Mouse (Mus musculus) stomach, postnatal 0 days (tissue): Measurements from ENCODE around the gene Sox5. TPM values are rescaled to one million over a fixed set of nuclear protein-coding genes. Genes with fewer than 3 reads are reported as not detected.

ENCODE experiments used
- ATAC-seq: fragments of 200-750 bp; cut with Nextera tagmentation; 2 replicates; pipeline ENCODE4 v1.8.0; 2017; ENCODE audit not compliant: low FRiP score, low TSS enrichment
- DNase-seq: peaks from one replicate; pipeline ENCODE4 v3.0.0-alpha.2; 2016; ENCODE audit warnings: low spot score
- H3K27ac ChIP-seq: fragments of 300-500 bp; sonication (generic); replicated peaks from 2 replicates; pipeline ENCODE4 v1.5.1; 2014; ENCODE audit warnings: mild to moderate bottlenecking, control low read depth
- H3K27me3 ChIP-seq: fragments of 300-500 bp; sonication (generic); 2 replicates; pipeline ENCODE4 v1.6.1; 2014; ENCODE audit warnings: low read length; ENCODE audit not compliant: control insufficient read depth, insufficient read depth
- H3K36me3 ChIP-seq: fragments of 300-500 bp; sonication (generic); 2 replicates; pipeline ENCODE4 v1.6.1; 2014; ENCODE audit warnings: low read length, mixed read lengths; ENCODE audit not compliant: control insufficient read depth, insufficient read depth
- H3K4me1 ChIP-seq: fragments of 300-500 bp; sonication (generic); replicated peaks from 2 replicates; pipeline ENCODE4 v1.6.1; 2014; ENCODE audit warnings: antibody characterized with exemption; ENCODE audit not compliant: control insufficient read depth, insufficient read depth
- H3K4me2 ChIP-seq: fragments of 300-500 bp; sonication (generic); replicated peaks from 2 replicates; pipeline ENCODE4 v1.6.1; 2014; ENCODE audit warnings: low read depth, mild to moderate bottlenecking, control low read depth, moderate library complexity
- H3K4me3 ChIP-seq: fragments of 300-500 bp; sonication (generic); 2 replicates; pipeline ENCODE4 v1.5.1; 2014; ENCODE audit warnings: low read depth, low read length, control low read depth
- H3K9ac ChIP-seq: fragments of 300-500 bp; sonication (generic); 2 replicates; pipeline ENCODE4 v1.6.1; 2014; ENCODE audit warnings: mild to moderate bottlenecking, low read length, control low read depth, mixed read lengths
- H3K9me3 ChIP-seq: fragments of 300-500 bp; sonication (generic); 2 replicates; pipeline ENCODE4 v1.6.1; 2016; ENCODE audit warnings: low read length; ENCODE audit not compliant: control insufficient read depth
- CTCF ChIP-seq: IDR thresholded peaks from 2 replicates; pipeline ENCODE4 v1.5.1; 2016; ENCODE audit warnings: antibody characterized with exemption, low read depth, mild to moderate bottlenecking, moderate library complexity
- EP300 ChIP-seq: optimal IDR thresholded peaks from 2 replicates; pipeline ENCODE3; 2016; ENCODE audit warnings: antibody characterized with exemption
- WGBS: fragments of 180-500 bp; shearing (Covaris S2); extraction: QIAGEN DNeasy Blood & Tissue Kit; methylation state at CpG from one replicate; pipeline ENCODE4 v1.1.7; 2014; 5-methylcytosine and 5-hydroxymethylcytosine counted together
- polyA plus RNA-seq: library from polyadenylated mRNA; unstranded; fragments of >200 nt; fragmentation: Nextera tagmentation; extraction: Ambion mirVana; gene quantifications from 2 replicates; pipeline ENCODE4 v1.2.1, GENCODE M21; 2015

The Sox5 gene
- polyA plus RNA-seq, 1 experiment from 2014 or later = 9.8 TPM

DNA sequence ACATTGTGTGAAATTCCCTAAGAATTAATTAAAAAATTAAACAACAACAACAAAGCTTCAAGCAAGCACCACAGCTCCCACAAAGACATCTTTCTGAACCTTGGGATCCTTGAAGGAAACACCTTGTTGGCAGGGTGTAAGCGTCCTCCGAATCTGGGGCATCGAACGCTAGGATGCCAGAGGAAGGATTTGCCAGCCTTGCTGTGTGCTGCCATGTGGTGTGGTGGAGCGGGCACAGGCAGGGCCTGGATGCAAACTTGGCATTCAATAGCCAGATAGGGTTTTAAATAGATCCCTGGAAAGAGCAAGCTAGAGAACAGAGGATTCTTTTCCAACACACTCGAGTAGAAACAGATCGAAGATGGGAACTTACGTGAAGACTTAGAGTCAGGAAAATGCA lies 322.3 kb downstream of the Sox5 start:
- TF ChIP-seq EP300 (no peak), CTCF (no peak)
- WGBS = 94% methylated on average over 8 of the region's 8 CpGs

DNA sequence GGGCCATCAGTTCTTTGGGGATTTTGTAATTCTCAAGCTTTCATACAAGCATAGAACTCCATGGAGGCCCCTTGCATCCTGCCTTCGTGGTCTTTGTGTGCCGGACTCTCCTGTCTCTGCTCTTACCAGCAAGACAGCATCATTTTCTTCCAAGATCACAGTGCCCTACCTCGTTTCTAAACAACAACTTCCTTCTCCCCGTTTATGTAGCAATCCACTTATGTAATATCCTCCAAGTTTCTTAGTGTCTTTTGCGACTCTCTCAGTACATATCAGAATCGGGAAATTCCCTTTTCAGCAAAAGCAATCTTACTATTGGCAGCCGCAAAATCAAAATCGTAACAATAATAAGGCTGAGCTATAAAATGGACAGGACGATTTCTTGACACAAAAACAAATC lies 324.3 kb downstream of the Sox5 start:
- no peak for DNase-seq
- H3K27me3 ChIP-seq = no peaks in the 10 kb centered on the region
- no peak for ATAC-seq
- no peak overlapping the region for H3K4me3 ChIP-seq
- no peaks in the 10 kb centered on the region for H3K36me3 ChIP-seq
- TF ChIP-seq CTCF (no peak), EP300 (no peak)
- no peak overlapping the region for H3K27ac ChIP-seq
- H3K9ac ChIP-seq = no peak overlapping the region
- H3K9me3 ChIP-seq = no peaks in the 10 kb centered on the region
- H3K4me1 ChIP-seq = no peaks in the 10 kb centered on the region
- H3K4me2 ChIP-seq = no peak overlapping the region
- 86% methylated on average over 9 of the region's 9 CpGs for WGBS

More for the DNA sequence above, 322.3 kb downstream of the Sox5 start:
- Histone ChIP-seq H3K9ac (no peak overlapping the region), H3K4me1 (no peaks in the 10 kb centered on the region), H3K4me2 (no peak overlapping the region), H3K27me3 (no peaks in the 10 kb centered on the region), H3K27ac (no peak overlapping the region), H3K36me3 (no peaks in the 10 kb centered on the region), H3K4me3 (no peak overlapping the region), H3K9me3 (no peaks in the 10 kb centered on the region)
- DNase-seq = no peak
- no peak for ATAC-seq

DNA sequence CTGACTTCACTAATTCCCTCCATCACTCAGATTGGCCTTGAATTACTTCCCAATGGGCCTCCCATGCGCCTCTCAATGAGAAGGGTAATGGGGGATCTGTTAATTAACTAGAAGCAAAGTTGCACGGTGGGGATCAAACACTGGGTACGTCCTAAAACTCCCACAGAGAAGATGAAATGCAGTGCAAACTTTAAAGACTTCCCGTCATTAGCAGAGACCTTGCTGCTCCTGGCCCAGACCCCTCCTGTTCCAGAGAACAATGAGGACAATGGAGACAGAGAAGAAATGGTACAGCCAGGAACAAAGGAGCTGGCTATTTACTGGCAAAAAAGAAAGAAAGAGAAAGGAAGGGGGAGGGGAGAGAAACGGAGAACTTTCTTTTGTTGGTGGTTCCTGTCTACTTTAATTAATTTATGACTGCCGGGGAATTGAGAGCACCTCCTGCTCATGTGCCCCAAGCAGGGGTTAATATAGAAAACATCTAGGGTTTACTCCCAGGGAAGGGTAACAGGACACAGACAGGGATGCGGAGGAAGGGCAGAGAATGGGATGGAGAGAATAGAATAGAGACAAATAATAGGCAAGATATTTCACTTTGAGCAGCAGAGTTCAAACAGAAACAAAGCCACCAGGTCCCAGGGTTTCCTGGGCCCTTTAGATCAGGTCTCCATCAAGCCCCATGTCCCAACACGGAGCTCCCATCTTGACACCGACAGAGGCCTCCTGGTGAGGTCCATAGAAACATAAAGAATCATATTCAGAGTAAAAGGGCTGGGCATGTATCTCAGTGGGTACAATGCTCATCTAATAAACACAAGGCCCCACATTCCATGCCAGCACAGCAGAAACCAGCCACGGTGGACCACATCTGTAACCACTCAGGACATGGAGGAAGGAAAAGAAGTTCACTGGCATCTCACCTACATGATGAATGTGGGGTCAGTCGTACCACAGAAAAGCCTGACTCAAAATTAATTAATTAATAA lies 327.2 kb downstream of the Sox5 start:
- DNase-seq = no peak
- H3K4me3 ChIP-seq = no peak overlapping the region
- H3K9me3 ChIP-seq = no peaks in the 10 kb centered on the region
- no peak for TF ChIP-seq EP300
- TF ChIP-seq CTCF = no peak
- no peak overlapping the region for H3K4me2 ChIP-seq
- WGBS = 54% methylated on average over 11 of the region's 11 CpGs
- no peaks in the 10 kb centered on the region for H3K36me3 ChIP-seq
- H3K27me3 ChIP-seq = no peaks in the 10 kb centered on the region
- no peaks in the 10 kb centered on the region for H3K4me1 ChIP-seq
- H3K9ac ChIP-seq = no peak overlapping the region
- ATAC-seq = no peak
- H3K27ac ChIP-seq = no peak overlapping the region

DNA sequence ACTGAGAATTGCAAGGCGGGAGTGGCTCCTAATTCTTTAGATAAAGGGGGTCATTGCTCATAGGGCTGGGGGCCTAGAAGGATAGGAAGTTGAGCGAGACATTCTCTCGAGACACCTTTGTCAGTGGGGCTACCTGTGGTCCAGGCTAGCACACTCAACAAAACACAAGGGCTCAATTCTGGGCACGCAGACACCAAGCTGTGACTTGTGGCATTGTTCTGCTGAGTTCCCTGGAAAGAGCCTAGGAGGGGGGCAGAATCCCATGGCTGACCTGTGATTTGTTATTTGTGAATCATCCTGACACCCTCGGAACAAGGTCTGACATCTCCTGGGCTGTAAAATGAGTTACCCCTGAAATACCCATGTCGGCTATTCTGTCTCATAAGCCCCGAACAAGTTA lies 328.2 kb downstream of the Sox5 start:
- ATAC-seq = no peak
- 81% methylated on average over 7 of the region's 7 CpGs for WGBS

DNA sequence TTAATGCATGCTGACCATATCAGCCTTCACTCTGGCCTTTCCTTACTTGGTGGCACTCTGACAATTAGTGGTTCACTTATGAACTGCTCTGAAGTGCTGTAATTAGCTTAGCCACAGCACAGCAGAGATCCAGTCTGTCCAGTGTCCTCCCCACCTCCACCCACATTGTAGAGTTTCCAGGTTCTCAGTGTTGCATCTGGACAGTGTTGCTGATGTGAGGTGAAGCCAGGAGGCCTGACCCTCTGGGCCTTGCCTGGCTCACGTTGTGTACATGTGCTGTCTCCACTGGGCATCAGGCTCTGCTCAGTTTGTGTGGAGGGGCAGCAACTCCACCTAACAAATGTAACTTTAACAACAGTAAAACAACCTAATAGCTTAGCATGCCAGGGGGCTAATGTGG lies 328.6 kb downstream of the Sox5 start:
- WGBS = 50% methylated on average over 1 of the region's 1 CpGs
- Histone ChIP-seq H3K27me3 (no peaks in the 10 kb centered on the region), H3K4me1 (no peaks in the 10 kb centered on the region), H3K27ac (no peak overlapping the region), H3K9ac (no peak overlapping the region), H3K4me2 (no peak overlapping the region), H3K4me3 (no peak overlapping the region), H3K9me3 (no peaks in the 10 kb centered on the region), H3K36me3 (no peaks in the 10 kb centered on the region)
- no peak for TF ChIP-seq CTCF
- TF ChIP-seq EP300 = no peak
- DNase-seq (no peak), ATAC-seq (no peak)

More for the DNA sequence above, 328.2 kb downstream of the Sox5 start:
- TF ChIP-seq CTCF (no peak), EP300 (no peak)
- no peak overlapping the region for H3K27ac ChIP-seq
- no peaks in the 10 kb centered on the region for H3K36me3 ChIP-seq
- H3K4me1 ChIP-seq = no peaks in the 10 kb centered on the region
- DNase-seq = no peak
- H3K9me3 ChIP-seq = no peaks in the 10 kb centered on the region
- H3K27me3 ChIP-seq = no peaks in the 10 kb centered on the region
- H3K9ac ChIP-seq = no peak overlapping the region
- no peak overlapping the region for H3K4me3 ChIP-seq
- no peak overlapping the region for H3K4me2 ChIP-seq
